Mouse (Mus musculus) hindbrain, postnatal 0 days (tissue): ENCODE measurements around the gene Tcp1. TPM values are rescaled to one million over a fixed set of nuclear protein-coding genes. Genes with fewer than 3 reads are reported as not detected.
"Not testable (repeated sequence)": the region's sequence is repeated elsewhere in the genome, so short reads cannot be mapped to it uniquely, and the experiment has no call there.

ENCODE experiments used
- ATAC-seq: fragments of 200-750 bp; cut with Nextera tagmentation; 2 replicates; pipeline ENCODE4 v1.8.0; 2017; ENCODE audit warnings: mild to moderate bottlenecking, moderate TSS enrichment, moderate library complexity
- DNase-seq: peaks from one replicate; pipeline ENCODE4 v3.0.0-alpha.2; 2015; ENCODE audit warnings: low spot score
- H3K27ac ChIP-seq: fragments of 300-500 bp; sonication (generic); 2 replicates; pipeline ENCODE4 v1.5.1; 2014; ENCODE audit warnings: mild to moderate bottlenecking
- H3K27me3 ChIP-seq: fragments of 300-500 bp; sonication (generic); 2 replicates; pipeline ENCODE4 v1.6.1; 2014; ENCODE audit warnings: low read length, mixed read lengths; ENCODE audit not compliant: insufficient read depth
- H3K36me3 ChIP-seq: fragments of 300-500 bp; sonication (generic); 2 replicates; pipeline ENCODE4 v1.6.1; 2014; ENCODE audit warnings: low read length, mixed read lengths; ENCODE audit not compliant: insufficient read depth
- H3K4me1 ChIP-seq: fragments of 300-500 bp; sonication (generic); 2 replicates; pipeline ENCODE4 v1.6.1; 2014; ENCODE audit warnings: antibody characterized with exemption, low read length, mixed read lengths; ENCODE audit not compliant: insufficient read depth
- H3K4me2 ChIP-seq: fragments of 300-500 bp; sonication (generic); 2 replicates; pipeline ENCODE4 v1.6.1; 2014; ENCODE audit warnings: low read depth, mild to moderate bottlenecking, low read length, moderate library complexity, mixed read lengths
- H3K4me3 ChIP-seq: fragments of 300-500 bp; sonication (generic); 2 replicates; pipeline ENCODE4 v1.5.1; 2014; ENCODE audit warnings: low read length
- H3K9ac ChIP-seq: fragments of 300-500 bp; sonication (generic); replicated peaks from 2 replicates; pipeline ENCODE4 v1.6.1; 2014; ENCODE audit warnings: mild to moderate bottlenecking, low read length, moderate library complexity, mixed read lengths
- H3K9me3 ChIP-seq: fragments of 300-500 bp; sonication (generic); 2 replicates; pipeline ENCODE4 v1.6.1; 2016; ENCODE audit warnings: low read length, mixed read lengths
- CTCF ChIP-seq: IDR thresholded peaks from 2 replicates; pipeline ENCODE4 v1.5.1; 2016; ENCODE audit warnings: antibody characterized with exemption, control low read depth, low read depth
- WGBS: fragments of 180-500 bp; shearing (Covaris S2); extraction: QIAGEN DNeasy Blood & Tissue Kit; methylation state at CpG from one replicate; pipeline ENCODE4 v1.1.7; 2014; 5-methylcytosine and 5-hydroxymethylcytosine counted together
- polyA plus RNA-seq: library from polyadenylated mRNA; unstranded; fragments of >200 nt; fragmentation: Nextera tagmentation; extraction: Ambion mirVana; gene quantifications from 2 replicates; pipeline ENCODE4 v1.2.1, GENCODE M21; 2015
- total RNA-seq: library from RNA; depleted of rRNA; stranded (reverse); fragments of >200 nt; gene quantifications from 2 replicates; pipeline ENCODE4 v1.2.3, GENCODE M21; 2014

The Tcp1 gene
- total and polyA plus RNA-seq, 2 experiments from 2014 or later = 310 to 350 TPM

GRCm38 (mm10) chr17:12881216-12881615, 34.3 kb upstream of the Tcp1 start:
- TF ChIP-seq CTCF = no peak
- 75% methylated on average over 1 of the region's 1 CpGs for WGBS
- no peaks in the 10 kb centered on the region for H3K36me3 ChIP-seq
- H3K4me1 ChIP-seq = no peaks in the 10 kb centered on the region
- no peaks in the 10 kb centered on the region for H3K27me3 ChIP-seq
- DNase-seq = no peak
- H3K27ac ChIP-seq = no peak overlapping the region
- no peak overlapping the region for H3K9ac ChIP-seq
- no peak overlapping the region for H3K4me3 ChIP-seq
- H3K4me2 ChIP-seq = no peak overlapping the region
- H3K9me3 ChIP-seq = no peaks in the 10 kb centered on the region
- ATAC-seq = no peak

GRCm38 (mm10) chr17:12886620-12887019, 28.9 kb upstream of the Tcp1 start:
- ATAC-seq (no peak), DNase-seq (no peak)
- Histone ChIP-seq H3K4me1 (no peaks in the 10 kb centered on the region), H3K4me2 (no peak overlapping the region), H3K27ac (no peak overlapping the region), H3K27me3 (no peaks in the 10 kb centered on the region), H3K4me3 (no peak overlapping the region), H3K9ac (no peak overlapping the region), H3K9me3 (no peaks in the 10 kb centered on the region), H3K36me3 (no peaks in the 10 kb centered on the region)
- 45% methylated on average over 6 of the region's 6 CpGs for WGBS
- no peak for TF ChIP-seq CTCF

- Histone ChIP-seq H3K4me2 (no peak overlapping the region), H3K36me3 (no peaks in the 10 kb centered on the region), H3K4me1 (no peaks in the 10 kb centered on the region), H3K27ac (no peak overlapping the region), H3K9me3 (no peaks in the 10 kb centered on the region), H3K27me3 (no peaks in the 10 kb centered on the region), H3K4me3 (no peak overlapping the region), H3K9ac (no peak overlapping the region)
- peak; percentile 44 for DNase-seq
- WGBS = 60% methylated on average over 15 of the region's 15 CpGs
- TF ChIP-seq CTCF = no peak
- no peak for ATAC-seq
Measured at GRCm38 (mm10) chr17:12887021-12887775, 28.3 kb upstream of the Tcp1 start.

- Histone ChIP-seq H3K4me3 (no peak overlapping the region), H3K36me3 (no peaks in the 10 kb centered on the region; the same call in 1 of the 2 replicates), H3K4me2 (no peak overlapping the region), H3K9me3 (no peaks in the 10 kb centered on the region), H3K9ac (no peak overlapping the region), H3K27ac (no peak overlapping the region), H3K27me3 (no peaks in the 10 kb centered on the region), H3K4me1 (no peaks in the 10 kb centered on the region)
- no peak for TF ChIP-seq CTCF
- 66% methylated on average over 4 of the region's 4 CpGs for WGBS
- no peak for DNase-seq
- no peak for ATAC-seq
Measured at GRCm38 (mm10) chr17:12891054-12891453, 24.4 kb upstream of the Tcp1 start.

- Histone ChIP-seq H3K4me2 (no peak overlapping the region), H3K27ac (no peak overlapping the region), H3K9me3 (no peaks in the 10 kb centered on the region), H3K4me3 (no peak overlapping the region), H3K4me1 (no peaks in the 10 kb centered on the region), H3K36me3 (no peaks in the 10 kb centered on the region; the same call in 1 of the 2 replicates), H3K27me3 (no peaks in the 10 kb centered on the region), H3K9ac (no peak overlapping the region)
- TF ChIP-seq CTCF = no peak
- 94% methylated on average over 9 of the region's 9 CpGs for WGBS
- no peak for ATAC-seq
- DNase-seq = no peak
Measured at GRCm38 (mm10) chr17:12892033-12892432, 23.5 kb upstream of the Tcp1 start.

- H3K27ac ChIP-seq = no peak overlapping the region; the same call in 1 of the 2 replicates
- H3K4me3 ChIP-seq = no peak overlapping the region
- no peaks in the 10 kb centered on the region for H3K27me3 ChIP-seq
- DNase-seq (no peak), ATAC-seq (peak; percentile 75)
- H3K9me3 ChIP-seq = no peaks in the 10 kb centered on the region
- WGBS = 82% methylated on average over 5 of the region's 5 CpGs
- H3K4me1 ChIP-seq = no peaks in the 10 kb centered on the region
- TF ChIP-seq CTCF = no peak
- no peak overlapping the region for H3K4me2 ChIP-seq
- no peak overlapping the region for H3K9ac ChIP-seq
- H3K36me3 ChIP-seq = peaks cover 4% of the 10 kb centered on the region; the same call in 1 of the 2 replicates
Measured at GRCm38 (mm10) chr17:12897674-12898073, 17.8 kb upstream of the Tcp1 start.

- not testable (repeated sequence) for ATAC-seq, H3K36me3 ChIP-seq, H3K27me3 ChIP-seq, H3K4me2 ChIP-seq, H3K4me1 ChIP-seq, H3K9ac ChIP-seq, H3K9me3 ChIP-seq, H3K4me3 ChIP-seq
- 32% methylated on average over 2 of the region's 2 CpGs for WGBS
- H3K27ac ChIP-seq = peak overlapping the region; percentile 60; the same call in 1 of the 2 replicates
- peak; percentile 13 for DNase-seq
Measured at GRCm38 (mm10) chr17:12898607-12899006, 16.9 kb upstream of the Tcp1 start.
